Mouse (Mus musculus): ENCODE results near the gene Agbl5. TPM values are rescaled to one million over a fixed set of nuclear protein-coding genes. Genes with fewer than 3 reads are reported as not detected.

Gene Agbl5
- polyA plus RNA-seq, 1 experiment from 2014 or later = 34.0 TPM

DNA sequence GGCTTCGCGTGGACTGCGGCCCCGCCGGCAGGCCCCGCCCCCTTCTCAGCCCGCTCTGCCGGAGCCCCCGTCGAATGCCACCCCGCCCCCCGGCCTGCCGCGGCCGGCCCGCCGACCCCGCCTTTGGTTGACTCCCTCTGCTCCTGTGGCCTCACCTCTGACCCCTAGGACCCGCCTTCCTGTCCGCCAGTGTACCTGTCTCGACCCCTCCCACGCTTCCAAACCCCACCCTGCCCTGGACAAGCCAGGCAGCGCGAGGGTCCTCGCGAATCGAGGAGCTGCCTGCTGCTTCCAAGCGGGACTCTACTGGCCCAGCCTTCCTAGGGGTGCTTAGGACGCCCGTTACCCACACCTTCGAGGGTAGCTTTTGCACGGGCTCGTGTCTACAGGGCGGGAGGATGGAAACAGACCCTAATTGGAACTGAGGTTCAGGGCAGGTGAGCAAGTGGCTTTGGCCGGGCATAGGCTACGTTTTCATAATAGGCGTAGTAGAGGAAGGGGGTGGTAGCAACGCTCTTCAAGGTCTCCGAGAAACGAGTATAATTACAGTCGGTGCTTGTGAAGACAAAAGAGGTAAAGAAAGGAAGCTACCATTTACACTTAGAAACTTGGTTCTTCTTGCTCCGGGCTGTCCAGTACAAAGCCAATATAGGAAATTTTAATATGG, 727 bp downstream of the Agbl5 start:
- Histone ChIP-seq H3K36me3 (ENCODE audit: control insufficient read depth, insufficient read depth, low read length) (peaks cover 33% of the 10 kb centered on the region), H3K9ac (replicated peaks; ENCODE audit: low read depth, low read length) (peak overlapping the region; percentile 67), H3K9me3 (ENCODE audit: control insufficient read depth, low read depth, low read length) (no peaks in the 10 kb centered on the region), H3K27ac (ENCODE audit: low read length) (peak overlapping the region; percentile 97), H3K4me1 (ENCODE audit: control insufficient read depth, insufficient read depth, low read length) (peaks cover 17% of the 10 kb centered on the region; the same call in 1 of the 2 replicates), H3K27me3 (ENCODE audit: control insufficient read depth, insufficient read depth, low read length) (no peaks in the 10 kb centered on the region), H3K4me2 (replicated peaks; ENCODE audit: low read depth, low read length) (peak overlapping the region; percentile 80), H3K4me3 (ENCODE audit: low read depth, low read length) (peak overlapping the region; percentile 71)
- peak; percentile 12; the same call in 1 of the 2 replicates for ATAC-seq (ENCODE audit: insufficient number of reproducible peaks, insufficient read depth, low FRiP score, low read depth)
- under 1% methylated on average over 35 of the region's 42 CpGs for WGBS

DNA sequence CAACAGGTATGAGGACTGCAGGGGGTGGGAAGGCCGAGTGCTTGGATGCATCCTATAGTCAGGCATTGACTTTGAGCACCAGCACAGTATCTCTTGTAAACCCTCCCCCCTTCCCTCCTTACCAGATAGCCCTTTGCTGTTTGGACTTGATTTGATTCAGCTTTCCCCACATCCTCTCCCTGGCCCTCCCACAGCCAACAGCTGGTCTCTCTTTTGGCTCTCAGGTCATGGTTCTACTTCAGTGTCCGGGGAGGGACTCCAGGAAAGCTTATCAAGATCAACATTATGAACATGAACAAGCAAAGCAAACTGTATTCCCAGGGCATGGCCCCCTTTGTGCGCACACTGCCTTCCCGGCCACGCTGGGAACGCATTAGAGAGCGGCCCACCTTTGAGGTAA, 1.9 kb downstream of the Agbl5 start:
- WGBS = 55% methylated on average over 7 of the region's 7 CpGs
- H3K4me3 ChIP-seq (ENCODE audit: low read depth, low read length) = peak overlapping the region; percentile 71; the same call in 1 of the 2 replicates
- H3K9ac ChIP-seq (replicated peaks; ENCODE audit: low read depth, low read length) = peak overlapping the region; percentile 67; the same call in 1 of the 2 replicates

DNA sequence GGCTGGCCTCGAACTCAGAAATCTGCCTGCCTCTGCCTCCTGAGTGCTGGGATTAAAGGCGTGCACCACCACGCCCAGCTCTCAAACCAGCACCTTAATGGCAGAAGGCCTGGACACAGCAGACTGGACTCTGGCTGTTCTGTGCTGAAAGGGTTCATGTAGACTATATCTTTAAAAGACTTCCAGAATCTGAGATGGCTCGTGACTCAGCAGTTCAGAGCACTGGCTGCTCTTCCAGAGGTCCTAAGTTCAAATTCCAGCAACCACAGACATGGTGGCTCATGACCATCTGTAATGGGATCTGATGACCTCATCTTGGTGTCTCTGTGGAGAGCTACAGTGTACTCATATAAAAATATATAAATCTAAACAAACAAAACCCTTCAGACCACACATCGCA, 13.4 kb downstream of the Agbl5 start:
- no peak overlapping the region for H3K9ac ChIP-seq (replicated peaks; ENCODE audit: low read depth, low read length)
- no peak overlapping the region for H3K4me2 ChIP-seq (replicated peaks; ENCODE audit: low read depth, low read length)
- no peak for ATAC-seq (ENCODE audit: insufficient number of reproducible peaks, insufficient read depth, low FRiP score, low read depth)
- H3K4me3 ChIP-seq (ENCODE audit: low read depth, low read length) = no peak overlapping the region
- H3K27me3 ChIP-seq (ENCODE audit: control insufficient read depth, insufficient read depth, low read length) = no peaks in the 10 kb centered on the region
- H3K4me1 ChIP-seq (ENCODE audit: control insufficient read depth, insufficient read depth, low read length) = peaks cover 8% of the 10 kb centered on the region; the same call in 1 of the 2 replicates
- H3K36me3 ChIP-seq (ENCODE audit: control insufficient read depth, insufficient read depth, low read length) = peaks cover 39% of the 10 kb centered on the region
- 91% methylated on average over 5 of the region's 5 CpGs for WGBS
- H3K9me3 ChIP-seq (ENCODE audit: control insufficient read depth, low read depth, low read length) = no peaks in the 10 kb centered on the region
- H3K27ac ChIP-seq (ENCODE audit: low read length) = no peak overlapping the region

More for the DNA sequence above, 1.9 kb downstream of the Agbl5 start:
- Histone ChIP-seq H3K4me2 (replicated peaks; ENCODE audit: low read depth, low read length) (peak overlapping the region; percentile 80), H3K4me1 (ENCODE audit: control insufficient read depth, insufficient read depth, low read length) (peaks cover 17% of the 10 kb centered on the region; the same call in 1 of the 2 replicates), H3K27me3 (ENCODE audit: control insufficient read depth, insufficient read depth, low read length) (no peaks in the 10 kb centered on the region), H3K36me3 (ENCODE audit: control insufficient read depth, insufficient read depth, low read length) (peaks cover 44% of the 10 kb centered on the region), H3K9me3 (ENCODE audit: control insufficient read depth, low read depth, low read length) (no peaks in the 10 kb centered on the region), H3K27ac (ENCODE audit: low read length) (peak overlapping the region; percentile 97; the same call in 1 of the 2 replicates)
- ATAC-seq (ENCODE audit: insufficient number of reproducible peaks, insufficient read depth, low FRiP score, low read depth) = no peak

DNA sequence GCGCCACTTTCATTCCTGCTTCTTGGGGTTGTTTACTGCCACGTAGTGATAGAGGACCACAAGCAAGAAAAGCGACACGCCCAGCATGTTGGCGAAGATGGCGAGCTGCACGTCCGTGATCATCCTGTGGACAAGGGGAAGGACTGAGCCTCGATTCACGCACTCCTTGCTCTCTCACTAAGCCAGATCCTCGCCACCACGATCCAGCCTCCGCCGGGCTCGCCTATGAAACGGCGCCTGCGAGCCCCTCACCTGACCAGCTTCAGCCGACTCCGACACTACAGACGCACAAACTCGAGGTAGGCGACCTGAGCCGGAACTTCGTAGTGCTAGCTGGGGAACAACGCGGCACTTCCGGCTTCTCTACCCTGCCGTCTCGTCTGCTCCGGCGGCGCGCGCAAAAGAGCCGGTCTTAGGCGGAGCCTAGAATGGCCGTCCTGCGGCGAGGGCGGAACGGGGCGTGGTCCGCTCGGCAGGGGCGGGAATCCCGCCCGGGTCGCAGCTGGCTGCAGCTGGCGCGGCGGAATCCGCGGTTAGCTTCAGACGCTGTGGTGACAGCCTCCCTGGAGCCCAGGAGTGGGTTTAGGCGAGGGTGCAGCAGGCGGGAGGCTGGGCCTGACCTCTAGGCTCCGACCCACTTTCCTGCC, 19.0 kb downstream of the Agbl5 start, which contains the start of gene Ost4:
Gene Ost4, minus strand, starts transcription at position 376 of the 647 bp plus-strand sequence.
- H3K4me1 ChIP-seq (ENCODE audit: control insufficient read depth, insufficient read depth, low read length) = peaks cover 53% of the 10 kb centered on the region
- peaks cover 18% of the 10 kb centered on the region for H3K36me3 ChIP-seq (ENCODE audit: control insufficient read depth, insufficient read depth, low read length)

DNA sequence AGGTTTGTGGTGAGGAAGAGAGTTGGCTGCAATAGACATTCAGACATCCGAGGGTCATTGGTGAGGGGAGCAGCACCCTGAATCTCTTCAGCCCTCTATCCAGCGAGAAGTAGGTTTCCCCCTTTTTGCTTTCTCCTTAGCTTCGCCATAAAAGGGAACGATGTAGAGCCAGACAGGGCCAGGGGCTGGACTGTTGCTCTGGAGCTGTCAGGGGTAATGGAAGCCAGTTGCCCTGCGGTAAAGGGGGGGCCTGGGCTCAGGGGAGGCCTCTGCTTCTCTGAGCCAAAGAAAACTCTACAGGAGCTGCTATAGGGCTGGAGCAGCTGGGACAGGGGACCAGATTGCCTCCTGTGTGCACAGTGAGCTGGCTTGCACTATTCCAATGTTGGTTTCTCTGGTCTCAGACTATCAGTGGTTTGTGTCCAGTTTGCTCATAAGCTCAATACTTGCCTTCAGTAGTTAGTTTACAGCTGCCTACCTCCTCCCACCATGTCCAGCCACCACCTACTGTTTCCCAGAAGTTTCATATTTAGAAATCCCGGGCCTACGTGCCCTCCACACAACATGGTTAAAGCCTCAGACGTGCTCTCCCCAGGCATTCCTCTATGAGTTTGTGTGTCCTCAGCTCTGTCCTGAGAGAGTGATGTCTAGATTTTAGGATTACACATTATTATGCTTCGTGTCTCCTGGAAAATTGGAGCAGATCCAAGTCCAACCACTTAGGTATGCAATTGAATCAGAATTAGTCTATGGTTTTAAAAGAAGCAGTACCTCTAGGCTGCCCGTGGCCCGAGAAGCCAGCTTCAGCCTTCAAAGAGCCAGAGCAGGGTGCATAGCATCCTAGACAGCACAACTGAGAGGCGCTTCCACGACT, 20.2 kb downstream of the Agbl5 start:
- Histone ChIP-seq H3K36me3 (ENCODE audit: control insufficient read depth, insufficient read depth, low read length) (peaks cover 13% of the 10 kb centered on the region), H3K9ac (replicated peaks; ENCODE audit: low read depth, low read length) (peak overlapping the region; percentile 47), H3K27me3 (ENCODE audit: control insufficient read depth, insufficient read depth, low read length) (no peaks in the 10 kb centered on the region), H3K27ac (ENCODE audit: low read length) (peak overlapping the region; percentile 100), H3K4me3 (ENCODE audit: low read depth, low read length) (peak overlapping the region; percentile 81; the same call in 1 of the 2 replicates), H3K9me3 (ENCODE audit: control insufficient read depth, low read depth, low read length) (no peaks in the 10 kb centered on the region), H3K4me2 (replicated peaks; ENCODE audit: low read depth, low read length) (peak overlapping the region; percentile 93), H3K4me1 (ENCODE audit: control insufficient read depth, insufficient read depth, low read length) (peaks cover 57% of the 10 kb centered on the region)
- 20% methylated on average over 13 of the region's 13 CpGs for WGBS
- ATAC-seq (ENCODE audit: insufficient number of reproducible peaks, insufficient read depth, low FRiP score, low read depth) = peak; percentile 56

More for the DNA sequence above, 19.0 kb downstream of the Agbl5 start, which contains the start of gene Ost4:
- Histone ChIP-seq H3K27ac (ENCODE audit: low read length) (peak within 1 kb of the TSS; percentile 100), H3K4me3 (ENCODE audit: low read depth, low read length) (peak within 1 kb of the TSS; percentile 81), H3K9me3 (ENCODE audit: control insufficient read depth, low read depth, low read length) (no peaks in the 10 kb centered on the region), H3K9ac (replicated peaks; ENCODE audit: low read depth, low read length) (peak within 1 kb of the TSS; percentile 73), H3K4me2 (replicated peaks; ENCODE audit: low read depth, low read length) (peak within 1 kb of the TSS; percentile 93), H3K27me3 (ENCODE audit: control insufficient read depth, insufficient read depth, low read length) (no peaks in the 10 kb centered on the region)
- under 1% methylated on average over 58 of the region's 58 CpGs for WGBS
- ATAC-seq (ENCODE audit: insufficient number of reproducible peaks, insufficient read depth, low FRiP score, low read depth) = peak; percentile 95

DNA sequence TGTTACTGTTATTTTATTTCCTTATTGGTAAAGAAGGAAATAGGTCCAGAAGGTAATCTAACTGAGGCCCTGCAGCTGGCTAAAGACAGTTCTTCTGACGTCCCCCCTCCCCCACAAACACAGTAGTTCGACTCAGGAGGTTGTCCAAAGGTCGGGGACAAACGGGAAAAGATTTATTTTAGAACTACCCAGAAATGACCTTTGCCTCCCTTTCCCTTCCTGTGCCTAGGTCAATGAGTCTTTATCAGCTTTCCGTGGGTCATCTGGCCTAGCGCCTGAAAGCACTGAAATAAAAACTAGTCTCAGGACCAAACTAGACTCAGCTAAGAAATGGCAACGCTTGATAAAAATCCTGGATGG, 20.8 kb downstream of the Agbl5 start:
- no peak for ATAC-seq (ENCODE audit: insufficient number of reproducible peaks, insufficient read depth, low FRiP score, low read depth)
- Histone ChIP-seq H3K9ac (replicated peaks; ENCODE audit: low read depth, low read length) (no peak overlapping the region), H3K4me3 (ENCODE audit: low read depth, low read length) (no peak overlapping the region), H3K4me2 (replicated peaks; ENCODE audit: low read depth, low read length) (peak overlapping the region; percentile 93; the same call in 1 of the 2 replicates), H3K27me3 (ENCODE audit: control insufficient read depth, insufficient read depth, low read length) (no peaks in the 10 kb centered on the region), H3K36me3 (ENCODE audit: control insufficient read depth, insufficient read depth, low read length) (peaks cover 10% of the 10 kb centered on the region), H3K4me1 (ENCODE audit: control insufficient read depth, insufficient read depth, low read length) (peaks cover 57% of the 10 kb centered on the region), H3K27ac (ENCODE audit: low read length) (peak overlapping the region; percentile 100), H3K9me3 (ENCODE audit: control insufficient read depth, low read depth, low read length) (no peaks in the 10 kb centered on the region)
- 12% methylated on average over 7 of the region's 7 CpGs for WGBS

DNA sequence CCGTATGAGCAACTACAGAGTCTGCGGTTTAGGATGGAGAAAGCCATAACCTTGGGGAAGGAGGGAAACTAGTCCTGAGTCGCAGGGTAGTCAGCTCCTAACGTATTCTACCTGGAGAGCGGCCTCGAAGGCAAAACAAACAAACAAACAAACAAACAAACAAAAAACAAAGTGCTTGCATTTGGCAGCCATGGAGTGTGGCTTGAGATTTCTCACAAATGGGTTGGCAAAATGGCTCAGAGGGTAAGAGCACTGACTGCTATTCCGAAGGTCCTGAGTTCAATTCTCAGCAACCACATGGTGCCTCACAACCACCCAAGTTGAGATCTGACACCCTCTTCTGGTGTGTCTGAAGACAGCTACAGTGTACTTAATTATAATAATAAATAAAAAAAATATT, 21.4 kb downstream of the Agbl5 start:
- no peak for ATAC-seq (ENCODE audit: insufficient number of reproducible peaks, insufficient read depth, low FRiP score, low read depth)
- Histone ChIP-seq H3K27ac (ENCODE audit: low read length) (peak overlapping the region; percentile 100), H3K4me1 (ENCODE audit: control insufficient read depth, insufficient read depth, low read length) (peaks cover 57% of the 10 kb centered on the region), H3K4me2 (replicated peaks; ENCODE audit: low read depth, low read length) (no peak overlapping the region), H3K36me3 (ENCODE audit: control insufficient read depth, insufficient read depth, low read length) (peaks cover 6% of the 10 kb centered on the region), H3K27me3 (ENCODE audit: control insufficient read depth, insufficient read depth, low read length) (no peaks in the 10 kb centered on the region), H3K9me3 (ENCODE audit: control insufficient read depth, low read depth, low read length) (no peaks in the 10 kb centered on the region), H3K9ac (replicated peaks; ENCODE audit: low read depth, low read length) (no peak overlapping the region), H3K4me3 (ENCODE audit: low read depth, low read length) (no peak overlapping the region)
- WGBS = 80% methylated on average over 7 of the region's 7 CpGs

DNA sequence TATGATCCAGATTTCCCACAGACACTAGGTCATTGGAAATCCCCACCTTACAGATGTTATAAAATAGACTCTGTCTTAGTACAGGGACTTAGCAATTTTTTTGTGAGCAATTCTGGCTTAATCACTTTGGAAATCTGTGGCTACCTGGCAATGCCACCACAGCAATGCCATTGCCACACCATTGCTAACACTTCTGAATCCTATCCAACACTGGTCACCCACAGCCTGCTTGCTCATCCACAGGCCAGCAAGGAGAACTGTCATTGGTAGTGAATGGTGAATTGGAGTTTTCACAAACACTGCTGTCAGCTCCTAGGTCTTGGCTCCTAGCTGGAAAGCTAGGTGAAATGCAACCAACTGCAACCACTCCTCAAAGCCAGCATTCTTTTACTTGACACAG, 22.0 kb downstream of the Agbl5 start:
- no peak overlapping the region for H3K4me2 ChIP-seq (replicated peaks; ENCODE audit: low read depth, low read length)
- H3K9me3 ChIP-seq (ENCODE audit: control insufficient read depth, low read depth, low read length) = no peaks in the 10 kb centered on the region
- no peak overlapping the region for H3K9ac ChIP-seq (replicated peaks; ENCODE audit: low read depth, low read length)
- H3K4me1 ChIP-seq (ENCODE audit: control insufficient read depth, insufficient read depth, low read length) = peaks cover 58% of the 10 kb centered on the region
- H3K27ac ChIP-seq (ENCODE audit: low read length) = peak overlapping the region; percentile 96; the same call in 1 of the 2 replicates
- no peak for ATAC-seq (ENCODE audit: insufficient number of reproducible peaks, insufficient read depth, low FRiP score, low read depth)
- peaks cover 3% of the 10 kb centered on the region; the same call in 1 of the 2 replicates for H3K36me3 ChIP-seq (ENCODE audit: control insufficient read depth, insufficient read depth, low read length)
- no peak overlapping the region for H3K4me3 ChIP-seq (ENCODE audit: low read depth, low read length)
- no peaks in the 10 kb centered on the region for H3K27me3 ChIP-seq (ENCODE audit: control insufficient read depth, insufficient read depth, low read length)
